Mouse (Mus musculus) myocyte (in vitro differentiated cells): Measurements from ENCODE around the gene Olfr1382. TPM values are rescaled to one million over a fixed set of nuclear protein-coding genes. Genes with fewer than 3 reads are reported as not detected.
"Not testable (repeated sequence)": the region's sequence is repeated elsewhere in the genome, so short reads cannot be mapped to it uniquely, and the experiment has no call there.

Source experiments
- H3K27me3 ChIP-seq: one replicate; pipeline ENCODE4 v1.6.1; 2011; ENCODE audit not compliant: control insufficient read depth, insufficient read depth, insufficient read length
- H3K36me3 ChIP-seq: one replicate; pipeline ENCODE4 v1.6.1; 2011; ENCODE audit not compliant: control insufficient read depth, insufficient read depth
- H3K4me2 ChIP-seq: one replicate; pipeline ENCODE4 v1.6.1; 2011; ENCODE audit warnings: low read depth, control low read depth
- H3K4me3 ChIP-seq: one replicate; pipeline ENCODE4 v1.5.1; 2011; ENCODE audit warnings: mild to moderate bottlenecking, control low read depth, moderate library complexity
- H3K79me2 ChIP-seq: one replicate; pipeline ENCODE4 v1.6.1; 2011; ENCODE audit not compliant: control insufficient read depth, insufficient read depth
- H3ac ChIP-seq: one replicate; pipeline ENCODE4 v1.6.1; 2011; ENCODE audit not compliant: control insufficient read depth, insufficient read length
- CEBPB ChIP-seq: IDR thresholded peaks from 2 replicates; pipeline ENCODE4 v1.6.1; 2011; ENCODE audit warnings: mild to moderate bottlenecking, moderate library complexity; ENCODE audit not compliant: poor library complexity, insufficient read depth, severe bottlenecking
- E2F4 ChIP-seq: IDR thresholded peaks from one replicate; pipeline ENCODE4 v1.6.1; 2011; ENCODE audit warnings: mild to moderate bottlenecking, control low read depth, moderate library complexity; ENCODE audit not compliant: insufficient read depth
- MAX ChIP-seq: IDR thresholded peaks from one replicate; pipeline ENCODE4 v1.6.1; 2011; ENCODE audit warnings: low read depth, mild to moderate bottlenecking, control low read depth
- MYOD1 ChIP-seq, 3 experiments: IDR thresholded peaks; one replicate each; pipeline ENCODE4 v1.6.1; 2011; ENCODE audit warnings: control low read depth in 2 of 3, low read depth in 2 of 3, mild to moderate bottlenecking in 2 of 3, moderate library complexity in 1 of 3; ENCODE audit not compliant: insufficient read length in 2 of 3, control insufficient read depth in 1 of 3
- MYOG ChIP-seq, 3 experiments: IDR thresholded peaks; one replicate each; pipeline ENCODE4 v1.6.1; 2011; ENCODE audit warnings: control low read depth in 2 of 3, low read depth in 2 of 3, mild to moderate bottlenecking in 2 of 3; ENCODE audit not compliant: insufficient read length in 2 of 3, control insufficient read depth in 1 of 3, insufficient read depth in 1 of 3
- POLR2A ChIP-seq: IDR thresholded peaks from one replicate; pipeline ENCODE4 v1.6.1; 2011; ENCODE audit warnings: low read depth, mild to moderate bottlenecking, control low read depth, moderate library complexity; ENCODE audit not compliant: insufficient read length
- POLR2AphosphoS2 ChIP-seq: IDR thresholded peaks from one replicate; pipeline ENCODE4 v1.6.1; 2011; ENCODE audit warnings: low read depth, control low read depth; ENCODE audit not compliant: insufficient read length
- REST ChIP-seq: IDR thresholded peaks from one replicate; pipeline ENCODE4 v1.6.1; 2011; ENCODE audit warnings: mild to moderate bottlenecking, control low read depth, moderate library complexity; ENCODE audit not compliant: insufficient read depth, insufficient read length
- SRF ChIP-seq: IDR thresholded peaks from one replicate; pipeline ENCODE4 v1.6.1; 2011; ENCODE audit warnings: low read depth; ENCODE audit not compliant: control insufficient read depth, insufficient read length
- TCF12 ChIP-seq: IDR thresholded peaks from one replicate; pipeline ENCODE4 v1.6.1; 2011; ENCODE audit warnings: mild to moderate bottlenecking, control low read depth; ENCODE audit not compliant: poor library complexity, insufficient read depth, severe bottlenecking
- TCF3 ChIP-seq: IDR thresholded peaks from one replicate; pipeline ENCODE4 v1.6.1; 2011; ENCODE audit warnings: low read depth, control low read depth; ENCODE audit not compliant: insufficient read length
- USF1 ChIP-seq: IDR thresholded peaks from one replicate; pipeline ENCODE4 v1.6.1; 2011; ENCODE audit warnings: low read depth, mild to moderate bottlenecking, control low read depth, moderate library complexity
- polyA plus RNA-seq: library from polyadenylated mRNA; unstranded; fragments of >200 nt; fragmentation: generic; extraction: Trizol; gene quantifications from one replicate; pipeline ENCODE4 v1.2.1, GENCODE M21; 2012; ENCODE audit warnings: missing spikeins

Gene Olfr1382
- not detected for polyA plus RNA-seq

DNA sequence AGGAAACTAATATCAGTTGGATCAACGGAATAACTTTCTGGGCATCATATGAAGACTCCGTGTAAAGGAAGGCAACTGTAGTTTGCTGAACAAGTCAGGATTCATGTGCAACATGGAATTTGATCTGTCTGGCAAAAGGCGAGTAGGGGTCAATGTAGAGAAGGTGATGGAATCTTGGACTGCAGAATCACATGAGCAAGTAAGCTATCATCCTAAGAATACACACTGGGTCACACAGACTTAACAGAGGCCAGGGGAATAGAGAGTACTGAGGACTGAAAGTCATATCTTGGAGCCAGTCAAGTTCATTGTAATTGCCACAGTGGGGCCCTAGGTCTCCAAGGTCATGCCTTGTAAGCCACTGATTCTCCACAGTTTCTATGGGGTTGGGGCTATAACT lies at the start of gene Olfr1382:
TSS of gene Olfr1382 (plus strand) at position 301 of the 400 bp plus-strand sequence.
- Histone ChIP-seq H3K4me3 (no peak within 1 kb of the TSS), H3K4me2 (no peak within 1 kb of the TSS), H3K36me3 (no peaks in the 10 kb centered on the region), H3ac (no peak within 1 kb of the TSS), H3K79me2 (no peaks in the 10 kb centered on the region), H3K27me3 (no peaks in the 10 kb centered on the region)
- TF ChIP-seq TCF12, result no peak
- TF ChIP-seq POLR2A, result no peak
- TF ChIP-seq MYOD1 (IDR thresholded peaks at IDR 0.05; ENCODE audit: control insufficient read depth in 1 of 3, insufficient read length in 2 of 3, low read depth in 2 of 3), result no peak
- no peak for TF ChIP-seq CEBPB
- no peak for TF ChIP-seq USF1
- TF ChIP-seq REST, result no peak
- TF ChIP-seq MAX, result no peak
- no peak for TF ChIP-seq POLR2AphosphoS2
- no peak for TF ChIP-seq SRF

GRCm38 (mm10) chr11:49485973-49486372 lies 42.1 kb upstream of the Olfr1382 start:
- H3K4me2 ChIP-seq, result no peak overlapping the region
- TF ChIP-seq CEBPB (no peak), MYOD1 (IDR thresholded peaks at IDR 0.05; ENCODE audit: control insufficient read depth in 1 of 3, insufficient read length in 2 of 3, low read depth in 2 of 3) (no peak), REST (no peak), MYOG (IDR thresholded peaks at IDR 0.05; ENCODE audit: control insufficient read depth in 1 of 3, insufficient read depth in 1 of 3, insufficient read length in 2 of 3, low read depth in 2 of 3) (no peak), POLR2A (no peak), TCF3 (no peak), E2F4 (no peak), USF1 (no peak), MAX (no peak), POLR2AphosphoS2 (no peak), SRF (no peak), TCF12 (no peak)
- H3K27me3 ChIP-seq, result no peaks in the 10 kb centered on the region
- H3K4me3 ChIP-seq, result no peak overlapping the region
- no peaks in the 10 kb centered on the region for H3K79me2 ChIP-seq
- no peaks in the 10 kb centered on the region for H3K36me3 ChIP-seq
- no peak overlapping the region for H3ac ChIP-seq

DNA sequence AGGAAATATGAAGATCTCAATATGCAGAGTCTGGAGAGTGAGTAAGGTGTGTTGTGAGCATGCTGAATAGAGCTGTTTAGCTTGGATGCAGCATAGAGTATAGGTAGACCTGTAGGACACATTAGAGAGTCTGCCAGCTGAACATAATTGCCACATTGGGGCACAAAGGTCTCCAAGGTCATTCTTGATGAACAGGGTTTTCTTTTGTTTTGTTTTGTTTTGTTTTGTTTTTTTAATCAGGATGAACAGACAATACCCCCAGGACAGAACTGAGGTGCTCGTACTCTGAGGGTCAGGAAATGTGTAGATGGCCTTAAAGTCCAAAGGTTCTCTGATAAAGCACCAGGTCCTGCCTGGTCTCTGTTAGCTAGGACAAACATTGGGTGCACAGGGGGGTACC lies 39.3 kb upstream of the Olfr1382 start, which contains the start of gene Olfr1385:
TSS of gene Olfr1385 (plus strand) at position 301 of the 400 bp plus-strand sequence.
- not testable (repeated sequence) for H3K36me3 ChIP-seq, H3K4me3 ChIP-seq, H3K4me2 ChIP-seq, H3K79me2 ChIP-seq, H3K27me3 ChIP-seq, H3ac ChIP-seq

DNA sequence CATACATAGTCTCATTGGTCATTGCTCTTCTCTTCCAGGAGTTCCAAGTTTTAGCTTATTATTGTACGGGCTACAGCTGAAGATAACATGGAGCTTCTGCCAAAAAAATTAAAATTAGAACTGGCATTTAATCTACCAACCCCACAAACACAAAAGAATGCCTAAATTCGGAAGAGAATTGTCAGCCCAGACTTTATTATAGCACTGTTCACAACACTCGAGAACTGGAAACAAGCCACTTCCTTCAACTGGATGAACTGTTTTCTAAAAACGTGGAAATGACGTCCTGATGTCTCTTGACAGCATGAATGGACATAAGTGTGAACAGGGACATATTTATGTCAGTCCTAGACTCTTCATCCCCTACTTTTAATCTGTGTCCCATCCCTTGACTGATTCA lies 10.0 kb upstream of the Olfr1382 start:
- no peak for TF ChIP-seq TCF12
- no peak for TF ChIP-seq MYOD1 (IDR thresholded peaks at IDR 0.05; ENCODE audit: control insufficient read depth in 1 of 3, insufficient read length in 2 of 3, low read depth in 2 of 3)
- no peak for TF ChIP-seq POLR2A
- TF ChIP-seq POLR2AphosphoS2, result no peak
- TF ChIP-seq E2F4, result no peak
- Histone ChIP-seq H3K27me3 (no peaks in the 10 kb centered on the region), H3K79me2 (no peaks in the 10 kb centered on the region), H3K36me3 (no peaks in the 10 kb centered on the region), H3K4me3 (no peak overlapping the region), H3K4me2 (no peak overlapping the region), H3ac (no peak overlapping the region)

GRCm38 (mm10) chr11:49519348-49519747 lies 8.7 kb upstream of the Olfr1382 start, which contains the start of gene Olfr1383:
Gene Olfr1383, plus strand, starts transcription at chr11:49519648.
- Histone ChIP-seq H3K27me3 (no peaks in the 10 kb centered on the region), H3K4me3 (no peak within 1 kb of the TSS), H3K36me3 (no peaks in the 10 kb centered on the region), H3ac (no peak within 1 kb of the TSS), H3K79me2 (no peaks in the 10 kb centered on the region), H3K4me2 (no peak within 1 kb of the TSS)
- TF ChIP-seq REST, result no peak
- TF ChIP-seq CEBPB, result no peak
- no peak for TF ChIP-seq TCF3
- no peak for TF ChIP-seq POLR2A
- no peak for TF ChIP-seq MYOD1 (IDR thresholded peaks at IDR 0.05; ENCODE audit: control insufficient read depth in 1 of 3, insufficient read length in 2 of 3, low read depth in 2 of 3)
- no peak for TF ChIP-seq USF1
- no peak for TF ChIP-seq MAX
- no peak for TF ChIP-seq E2F4
- no peak for TF ChIP-seq MYOG (IDR thresholded peaks at IDR 0.05; ENCODE audit: control insufficient read depth in 1 of 3, insufficient read depth in 1 of 3, insufficient read length in 2 of 3, low read depth in 2 of 3)
- no peak for TF ChIP-seq TCF12
- no peak for TF ChIP-seq SRF
- no peak for TF ChIP-seq POLR2AphosphoS2
